Mouse (Mus musculus) embryonic facial prominence, embryonic 14.5 days (tissue): ENCODE measurements around the gene Grin3b. TPM values are rescaled to one million over a fixed set of nuclear protein-coding genes. Genes with fewer than 3 reads are reported as not detected.

Experiments used
- ATAC-seq: fragments of 200-750 bp; cut with Nextera tagmentation; 2 replicates; pipeline ENCODE4 v1.8.0; 2017; ENCODE audit warnings: low read depth, moderate number of reproducible peaks, moderate TSS enrichment
- DNase-seq: peaks from one replicate; pipeline ENCODE4 v3.0.0-alpha.2; 2015; ENCODE audit warnings: low spot score
- H3K27ac ChIP-seq: fragments of 300-500 bp; sonication (generic); replicated peaks from 2 replicates; pipeline ENCODE4 v1.5.1; 2014; ENCODE audit warnings: low read depth, mild to moderate bottlenecking, low read length, moderate library complexity
- H3K27me3 ChIP-seq: fragments of 300-500 bp; sonication (generic); replicated peaks from 2 replicates; pipeline ENCODE4 v1.6.1; 2014; ENCODE audit warnings: low read length; ENCODE audit not compliant: control insufficient read depth, insufficient read depth
- H3K36me3 ChIP-seq: fragments of 300-500 bp; sonication (generic); 2 replicates; pipeline ENCODE4 v1.6.1; 2014; ENCODE audit warnings: low read length, mixed read lengths; ENCODE audit not compliant: control insufficient read depth, insufficient read depth
- H3K4me1 ChIP-seq: fragments of 300-500 bp; sonication (generic); 2 replicates; pipeline ENCODE4 v1.6.1; 2014; ENCODE audit warnings: antibody characterized with exemption, low read length; ENCODE audit not compliant: control insufficient read depth, insufficient read depth
- H3K4me2 ChIP-seq: fragments of 300-500 bp; sonication (generic); 2 replicates; pipeline ENCODE4 v1.6.1; 2014; ENCODE audit warnings: low read depth, mild to moderate bottlenecking, low read length, moderate library complexity, mixed read lengths
- H3K4me3 ChIP-seq: fragments of 300-500 bp; sonication (generic); 2 replicates; pipeline ENCODE4 v1.5.1; 2014; ENCODE audit warnings: low read depth, mild to moderate bottlenecking, low read length
- H3K9ac ChIP-seq: fragments of 300-500 bp; sonication (generic); 2 replicates; pipeline ENCODE4 v1.6.1; 2014; ENCODE audit warnings: low read depth, mild to moderate bottlenecking, low read length, moderate library complexity, mixed read lengths
- H3K9me3 ChIP-seq: fragments of 300-500 bp; sonication (generic); 2 replicates; pipeline ENCODE4 v1.6.1; 2016; ENCODE audit warnings: low read length; ENCODE audit not compliant: control insufficient read depth
- WGBS: fragments of 180-500 bp; shearing (Covaris S2); extraction: QIAGEN DNeasy Blood & Tissue Kit; methylation state at CpG from one replicate; pipeline ENCODE4 v1.1.7; 2014; 5-methylcytosine and 5-hydroxymethylcytosine counted together
- polyA plus RNA-seq: library from polyadenylated mRNA; unstranded; fragments of >200 nt; fragmentation: Nextera tagmentation; extraction: Ambion mirVana; gene quantifications from 2 replicates; pipeline ENCODE4 v1.2.1, GENCODE M21; 2014

The Grin3b gene
- polyA plus RNA-seq = 0.37 and 0.56 TPM in 2 replicates

DNA sequence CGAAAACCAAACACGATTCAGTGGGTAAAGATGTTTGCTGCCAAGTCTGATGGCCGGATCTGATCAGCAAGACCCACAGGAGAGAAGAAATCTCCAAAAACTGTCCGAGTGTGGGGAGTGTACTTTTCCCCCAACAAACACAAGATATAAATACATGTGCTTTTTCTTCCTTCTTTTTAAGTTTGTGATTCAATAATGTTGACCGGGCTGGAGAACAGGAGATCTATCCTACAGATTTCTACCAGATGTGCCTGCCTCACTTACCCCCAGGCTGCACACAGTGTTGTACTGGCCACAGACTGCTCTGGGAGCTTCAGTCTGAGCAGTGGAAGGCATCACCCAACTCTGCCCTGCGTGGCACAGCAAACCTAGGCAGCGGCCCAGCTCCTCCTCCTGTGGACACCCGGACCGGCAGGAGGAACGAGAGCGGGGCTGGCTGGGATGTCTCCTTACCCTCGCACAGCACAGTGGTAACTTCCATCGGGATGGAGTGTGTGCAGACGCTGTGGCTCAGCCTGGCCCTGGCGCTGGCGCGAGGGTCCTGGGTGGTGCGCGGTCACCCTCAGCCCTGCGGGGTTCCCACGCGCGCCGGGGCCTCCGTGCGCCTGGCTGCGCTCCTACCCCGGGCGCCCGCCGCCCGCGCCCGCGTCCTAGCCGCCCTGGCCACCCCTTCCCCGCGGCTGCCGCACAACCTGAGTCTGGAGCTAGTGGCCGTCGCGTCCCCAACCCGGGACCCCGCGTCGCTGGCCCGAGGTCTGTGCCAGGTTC, at the start of gene Grin3b:
Gene Grin3b, plus strand, starts transcription at position 301 of the 768 bp plus-strand sequence.
- H3K9ac ChIP-seq = peak within 1 kb of the TSS; percentile 76
- peaks cover 49% of the 10 kb centered on the region for H3K36me3 ChIP-seq
- DNase-seq (no peak), ATAC-seq (peak; percentile 23)
- H3K4me2 ChIP-seq = peak within 1 kb of the TSS; percentile 96
- no peak within 1 kb of the TSS; the same call in 1 of the 2 replicates for H3K27ac ChIP-seq
- H3K27me3 ChIP-seq = 0 out of 2 replicates have a peak, but pooled peaks cover 13% of the 10 kb centered on the region
- peak within 1 kb of the TSS; percentile 54 for H3K4me3 ChIP-seq
- 6% methylated on average over 24 of the region's 47 CpGs for WGBS
- no peaks in the 10 kb centered on the region for H3K4me1 ChIP-seq
- H3K9me3 ChIP-seq = no peaks in the 10 kb centered on the region

DNA sequence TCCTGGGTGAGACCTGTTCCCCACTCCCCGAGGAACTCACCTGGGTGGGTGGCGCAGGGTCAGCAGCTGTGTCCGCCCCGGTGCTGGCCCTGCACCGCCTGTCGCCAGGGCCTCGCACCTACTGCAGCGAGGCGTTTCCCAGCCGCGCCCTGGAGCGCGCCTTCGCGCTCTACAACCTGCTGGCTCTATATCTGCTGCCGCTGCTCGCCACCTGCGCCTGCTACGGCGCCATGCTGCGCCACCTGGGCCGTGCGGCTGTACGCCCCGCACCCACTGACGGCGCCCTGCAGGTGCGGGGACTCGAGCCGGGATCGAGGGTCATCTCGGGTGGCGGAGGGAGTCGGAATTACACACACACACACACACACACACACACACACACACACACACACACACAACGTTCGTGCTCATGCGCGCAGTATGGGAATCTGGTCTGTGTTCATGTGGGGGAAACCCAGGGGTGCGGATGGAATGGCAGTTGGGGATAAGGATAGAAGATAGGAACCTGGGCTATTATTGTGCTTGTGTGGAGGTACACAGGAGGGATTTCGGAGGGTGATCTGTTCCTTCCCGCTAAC, 49.5 kb upstream of the Grin3b start, which contains the start of gene R3hdm4:
Gene R3hdm4, minus strand, starts transcription at position 251 of the 578 bp plus-strand sequence.
- peak within 1 kb of the TSS; percentile 32 for H3K4me3 ChIP-seq

DNA sequence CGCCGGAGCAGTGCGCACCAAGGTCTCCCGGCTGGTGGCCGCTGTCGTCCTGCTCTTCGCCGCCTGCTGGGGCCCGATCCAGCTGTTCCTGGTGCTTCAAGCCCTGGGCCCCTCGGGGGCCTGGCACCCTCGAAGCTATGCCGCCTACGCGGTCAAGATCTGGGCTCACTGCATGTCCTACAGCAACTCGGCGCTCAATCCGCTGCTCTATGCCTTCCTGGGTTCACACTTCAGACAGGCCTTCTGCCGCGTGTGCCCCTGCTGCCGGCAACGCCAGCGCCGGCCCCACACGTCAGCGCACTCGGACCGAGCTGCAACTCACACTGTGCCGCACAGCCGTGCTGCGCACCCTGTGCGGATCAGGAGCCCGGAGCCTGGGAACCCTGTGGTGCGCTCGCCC, 48.9 kb upstream of the Grin3b start:
- H3K9ac ChIP-seq = no peak overlapping the region; the same call in 1 of the 2 replicates
- H3K4me3 ChIP-seq = peak overlapping the region; percentile 32
- no peaks in the 10 kb centered on the region for H3K36me3 ChIP-seq
- peak; percentile 27 for DNase-seq
- 1% methylated on average over 21 of the region's 34 CpGs for WGBS
- H3K4me2 ChIP-seq = peak overlapping the region; percentile 49
- no peak for ATAC-seq
- H3K27ac ChIP-seq = no peak overlapping the region
- H3K4me1 ChIP-seq = peaks cover 18% of the 10 kb centered on the region
- H3K27me3 ChIP-seq = peaks cover 60% of the 10 kb centered on the region
- no peaks in the 10 kb centered on the region for H3K9me3 ChIP-seq

More for the DNA sequence above, 49.5 kb upstream of the Grin3b start, which contains the start of gene R3hdm4:
- no peak for ATAC-seq
- 6% methylated on average over 14 of the region's 41 CpGs for WGBS
- Histone ChIP-seq H3K27ac (no peak within 1 kb of the TSS), H3K9me3 (no peaks in the 10 kb centered on the region), H3K36me3 (no peaks in the 10 kb centered on the region), H3K27me3 (peaks cover 60% of the 10 kb centered on the region), H3K4me2 (peak within 1 kb of the TSS; percentile 49), H3K9ac (no peak within 1 kb of the TSS; the same call in 1 of the 2 replicates), H3K4me1 (peaks cover 18% of the 10 kb centered on the region)
- no peak for DNase-seq

DNA sequence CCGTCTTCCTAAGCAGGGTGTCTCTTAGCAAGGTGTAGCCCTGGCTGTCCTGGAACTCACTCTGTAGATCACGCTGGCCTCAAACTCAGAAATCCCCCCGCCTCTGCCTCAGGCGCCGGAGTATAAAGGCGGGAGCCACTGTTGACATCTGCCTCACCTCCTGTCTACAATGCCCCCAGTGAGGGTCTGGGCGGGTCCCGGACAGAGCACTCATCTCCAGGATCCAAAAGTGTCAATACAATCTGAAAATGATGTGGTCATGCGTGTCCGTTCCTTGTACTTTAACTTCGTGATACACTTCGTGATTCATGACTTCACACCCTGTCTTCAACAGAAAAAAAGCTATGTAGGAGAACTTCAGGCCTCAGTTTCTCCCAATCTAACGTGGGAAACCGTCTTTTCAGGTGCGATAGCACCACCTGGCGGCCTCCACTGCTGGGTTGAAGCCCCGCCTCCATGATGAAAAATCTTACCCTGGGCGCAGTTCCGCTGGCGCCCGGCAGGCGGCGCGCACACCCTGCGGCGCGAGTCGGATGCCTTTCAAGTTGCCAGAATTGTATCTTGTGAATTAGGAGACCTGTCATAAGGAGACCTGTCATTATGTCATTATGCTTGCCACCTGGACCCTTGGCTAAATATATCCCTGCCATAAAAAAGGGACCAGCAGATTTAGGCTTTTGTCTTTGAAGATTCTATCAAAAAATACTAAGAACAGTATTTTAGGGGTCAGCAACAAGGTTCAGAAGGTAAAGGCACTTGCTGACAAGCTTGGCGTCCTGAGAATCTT, 45.3 kb upstream of the Grin3b start:
- 0 out of 2 replicates have a peak overlapping the region, but pooled peaks have one; percentile 94 for H3K27ac ChIP-seq
- ATAC-seq (no peak; the same call in 1 of the 2 replicates), DNase-seq (peak; percentile 88)
- peak overlapping the region; percentile 94; the same call in 1 of the 2 replicates for H3K4me2 ChIP-seq
- H3K9ac ChIP-seq = no peak overlapping the region
- H3K36me3 ChIP-seq = 0 out of 2 replicates have a peak, but pooled peaks cover under 1% of the 10 kb centered on the region
- 10% methylated on average over 29 of the region's 29 CpGs for WGBS
- H3K27me3 ChIP-seq = peaks cover 32% of the 10 kb centered on the region
- H3K9me3 ChIP-seq = no peaks in the 10 kb centered on the region
- peak overlapping the region; percentile 85; the same call in 1 of the 2 replicates for H3K4me3 ChIP-seq
- peaks cover 25% of the 10 kb centered on the region for H3K4me1 ChIP-seq

DNA sequence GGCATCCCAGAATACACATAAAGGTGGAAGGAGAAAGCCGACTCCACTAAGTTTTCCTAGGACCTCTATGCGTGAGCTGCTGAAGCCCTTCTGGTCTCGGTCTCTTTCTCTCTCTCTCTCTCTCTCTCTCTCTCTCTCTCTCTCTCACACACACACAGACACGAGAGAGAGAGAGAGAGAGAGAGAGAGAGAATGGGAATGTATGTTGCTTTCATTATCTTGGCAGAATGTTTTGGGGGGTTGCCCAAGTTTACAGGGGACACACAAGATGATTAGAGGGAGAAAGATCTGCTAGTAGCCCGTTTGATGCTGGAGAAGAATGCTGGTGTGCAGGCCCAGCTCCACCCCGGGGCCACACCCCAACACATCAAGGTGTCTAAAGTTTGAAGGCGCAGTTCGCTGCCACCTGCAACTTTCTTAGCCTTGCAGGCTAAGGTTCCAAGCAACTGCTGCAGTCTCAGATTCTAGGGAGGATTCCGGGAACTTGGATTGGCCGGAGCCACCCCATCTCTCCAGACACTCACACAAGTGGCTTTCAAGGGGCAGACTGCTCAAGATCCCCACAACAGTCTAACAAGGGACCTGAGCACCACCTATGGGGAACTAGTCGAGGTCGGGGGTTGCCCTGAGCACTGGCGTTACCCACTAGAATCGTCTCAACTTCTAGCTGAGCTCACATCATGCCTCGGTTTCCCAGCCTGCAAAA, 44.6 kb upstream of the Grin3b start:
- Histone ChIP-seq H3K4me3 (peak overlapping the region; percentile 85), H3K9me3 (no peaks in the 10 kb centered on the region), H3K27me3 (peaks cover 24% of the 10 kb centered on the region), H3K36me3 (0 out of 2 replicates have a peak, but pooled peaks cover 8% of the 10 kb centered on the region), H3K9ac (peak overlapping the region; percentile 91), H3K4me2 (peak overlapping the region; percentile 94), H3K27ac (peak overlapping the region; percentile 94), H3K4me1 (peaks cover 20% of the 10 kb centered on the region)
- WGBS = 9% methylated on average over 13 of the region's 15 CpGs
- ATAC-seq = peak; percentile 2; the same call in 1 of the 2 replicates
- DNase-seq = no peak

DNA sequence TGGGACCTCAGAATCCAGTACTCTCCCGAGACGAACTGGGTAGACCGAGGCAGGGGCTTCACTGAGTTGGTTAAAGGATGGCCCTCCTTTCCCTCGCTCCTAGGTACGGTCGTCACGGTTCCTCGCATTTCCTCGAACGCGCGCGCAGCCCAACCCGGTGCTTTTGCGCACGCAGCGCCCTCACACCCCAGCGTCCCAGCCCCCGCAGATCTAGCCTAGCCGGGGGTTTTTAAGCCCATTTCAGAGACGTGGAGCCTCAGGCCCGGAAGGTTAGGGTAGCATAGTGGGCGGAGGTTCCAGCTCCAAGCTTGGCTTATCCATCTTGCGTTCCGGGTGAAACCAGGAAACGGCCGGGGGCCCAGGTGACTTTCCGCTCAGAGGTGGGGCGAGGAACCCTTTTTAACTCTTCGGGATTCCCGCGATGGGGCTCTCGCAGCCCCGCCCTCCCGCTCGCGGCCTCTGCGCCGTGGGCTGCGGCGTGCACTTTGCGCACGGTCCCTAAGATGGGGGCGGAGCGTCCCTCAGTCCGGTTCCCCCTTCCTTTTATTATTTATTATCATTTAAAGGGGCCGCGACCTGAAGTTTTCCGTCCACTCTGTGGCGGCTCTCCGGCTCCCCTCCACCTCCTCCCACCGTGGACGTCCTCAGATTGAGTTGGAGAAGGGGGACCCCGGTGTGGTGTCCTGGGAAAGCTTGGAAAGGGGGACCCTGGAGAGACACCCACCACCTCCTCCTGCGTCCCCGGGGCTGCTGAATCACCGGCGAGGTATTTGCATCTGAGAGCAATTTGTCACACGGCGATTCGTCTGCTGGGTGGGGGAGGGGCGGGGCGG, 43.8 kb upstream of the Grin3b start, which contains the start of gene Arid3a:
Gene Arid3a, plus strand, starts transcription at position 553 of the 833 bp plus-strand sequence.
- WGBS = under 1% methylated on average over 54 of the region's 63 CpGs
- peak; percentile 88 for ATAC-seq
- peaks cover 12% of the 10 kb centered on the region for H3K4me1 ChIP-seq
- peak within 1 kb of the TSS; percentile 94 for H3K27ac ChIP-seq
- H3K36me3 ChIP-seq = peaks cover 16% of the 10 kb centered on the region
- H3K9ac ChIP-seq = peak within 1 kb of the TSS; percentile 91
- H3K4me2 ChIP-seq = peak within 1 kb of the TSS; percentile 94
- H3K27me3 ChIP-seq = peaks cover 16% of the 10 kb centered on the region
- peak within 1 kb of the TSS; percentile 85 for H3K4me3 ChIP-seq
- H3K9me3 ChIP-seq = no peaks in the 10 kb centered on the region
- peak; percentile 96 for DNase-seq

DNA sequence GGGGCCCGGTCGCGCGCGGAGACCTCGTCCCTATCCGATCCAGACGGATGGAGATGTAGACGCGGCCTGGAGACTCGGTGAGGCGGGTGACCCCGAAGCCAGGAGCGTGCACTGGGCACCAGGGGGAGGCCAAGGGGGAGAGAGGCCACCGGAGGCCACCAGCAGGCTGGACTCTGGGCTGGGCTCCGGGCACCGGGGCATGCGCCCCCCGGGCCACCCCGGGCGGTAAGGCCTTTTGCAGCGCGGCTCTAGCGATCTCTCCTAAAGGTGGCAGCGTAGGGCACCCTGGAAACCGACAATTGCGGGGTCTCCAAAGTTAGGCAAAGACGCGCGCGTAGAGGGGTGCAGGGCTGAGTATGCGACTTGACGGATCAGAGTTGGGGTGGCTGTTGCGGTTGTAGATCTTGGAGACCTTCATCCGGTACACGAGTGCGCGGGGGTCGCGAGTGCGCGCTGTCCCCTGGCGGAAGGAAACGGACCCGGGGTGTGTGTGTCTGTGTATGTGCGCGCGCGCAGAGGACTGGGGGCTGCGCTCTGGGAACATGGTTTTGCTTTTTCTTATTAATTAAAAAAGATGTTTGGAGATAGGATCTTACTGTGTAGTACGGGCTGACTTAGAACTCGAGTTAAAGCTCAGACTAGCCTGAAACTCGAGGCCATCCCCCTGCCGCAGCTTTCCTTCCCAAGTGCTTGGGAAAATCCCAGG, 43.0 kb upstream of the Grin3b start:
- H3K4me3 ChIP-seq = peak overlapping the region; percentile 85
- H3K9me3 ChIP-seq = no peaks in the 10 kb centered on the region
- H3K27ac ChIP-seq = peak overlapping the region; percentile 94
- ATAC-seq = peak; percentile 10
- H3K4me2 ChIP-seq = peak overlapping the region; percentile 94
- H3K4me1 ChIP-seq = peaks cover 15% of the 10 kb centered on the region
- H3K9ac ChIP-seq = peak overlapping the region; percentile 91
- WGBS = 0% methylated on average over 43 of the region's 54 CpGs
- DNase-seq = peak; percentile 71
- peaks cover 23% of the 10 kb centered on the region for H3K36me3 ChIP-seq
- H3K27me3 ChIP-seq = peaks cover 9% of the 10 kb centered on the region
